Mouse (Mus musculus) Patski (cell line): Measurements from ENCODE around the gene Rpl11. TPM values are rescaled to one million over a fixed set of nuclear protein-coding genes. Genes with fewer than 3 reads are reported as not detected.

Experiments used
- polyA plus RNA-seq: library from polyadenylated mRNA; unstranded; gene quantifications from one replicate; pipeline ENCODE4 v1.2.3, GENCODE M21; 2021

Rpl11 gene
- polyA plus RNA-seq, 1 experiment from 2014 or later, result 665 TPM

Other genes starting within 250 kb of the Rpl11 start
- 89.0 TPM for gene Srsf10, start 197.7 kb downstream of the Rpl11 start, polyA plus RNA-seq
- 105 TPM for gene Pnrc2, start 179.6 kb downstream of the Rpl11 start, polyA plus RNA-seq
- 0.03 TPM for gene Cnr2, start 158.0 kb downstream of the Rpl11 start, polyA plus RNA-seq
- gene Fuca1, start 132.7 kb downstream of the Rpl11 start, polyA plus RNA-seq, result 44.4 TPM
- 35.2 TPM for gene Hmgcl, start 107.0 kb downstream of the Rpl11 start, polyA plus RNA-seq
- 12.4 TPM for gene Gale, start 89.7 kb downstream of the Rpl11 start, polyA plus RNA-seq
- gene Lypla2, start 80.8 kb downstream of the Rpl11 start, polyA plus RNA-seq, result 46.2 TPM
- gene Pithd1, start 66.2 kb downstream of the Rpl11 start, polyA plus RNA-seq, result 25.7 TPM
- gene Eloa, start 31.7 kb downstream of the Rpl11 start, polyA plus RNA-seq, result 22.6 TPM
- gene Id3, start 90.1 kb upstream of the Rpl11 start, polyA plus RNA-seq, result 175 TPM
- 1.1 TPM for gene E2f2, start 119.0 kb upstream of the Rpl11 start, polyA plus RNA-seq
- gene Asap3, start 152.9 kb upstream of the Rpl11 start, polyA plus RNA-seq, result 5.5 TPM
- 0.15 TPM for gene Tcea3, start 194.3 kb upstream of the Rpl11 start, polyA plus RNA-seq
- 13.0 TPM for gene Zfp46, start 231.3 kb upstream of the Rpl11 start, polyA plus RNA-seq